Mouse (Mus musculus): ENCODE measurements at regions not wholly inside any gene's neighbourhood (a gene's known extent, or its start where the extent isn't known, plus 50 kb on each side); places are given as distances from the start of the nearest gene placed in this dataset.

- DNase-seq, result no peak
Measured at GRCm38 (mm10) chr10:26434586-26434985, 58.8 kb upstream of the L3mbtl3 start.

GRCm38 (mm10) chr10:26440720-26441119 lies 64.9 kb upstream of the L3mbtl3 start:
- no peak for DNase-seq

GRCm38 (mm10) chr10:26484311-26484710 lies 108.5 kb upstream of the L3mbtl3 start:
- DNase-seq, result no peak

- DNase-seq, result no peak
Measured at GRCm38 (mm10) chr10:26491351-26491750, 115.6 kb upstream of the L3mbtl3 start.

DNA sequence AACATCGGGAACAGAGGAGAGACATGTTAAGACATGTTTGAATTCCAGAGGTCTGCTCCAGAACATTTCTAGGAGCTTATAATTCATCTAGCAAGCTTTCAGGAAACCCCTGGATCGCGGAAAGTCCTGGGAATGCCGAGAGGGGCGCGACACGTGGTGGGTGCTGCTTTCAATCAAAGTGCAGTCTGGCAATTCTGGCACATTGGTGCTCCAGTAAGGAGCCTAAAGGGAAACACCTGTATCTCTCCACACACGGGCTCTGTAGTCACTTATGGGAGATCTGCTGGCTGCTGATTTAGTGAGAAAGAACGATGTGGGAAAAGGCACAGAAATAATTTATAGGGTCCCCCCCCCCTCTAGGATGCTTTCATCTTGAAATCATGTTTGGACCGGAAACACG lies 116.4 kb upstream of the L3mbtl3 start:
- no peak for DNase-seq

- no peak for DNase-seq
Measured at GRCm38 (mm10) chr10:26492856-26493484, 117.2 kb upstream of the L3mbtl3 start.

GRCm38 (mm10) chr10:26493801-26494200 lies 118.0 kb upstream of the L3mbtl3 start:
- no peak for DNase-seq

DNA sequence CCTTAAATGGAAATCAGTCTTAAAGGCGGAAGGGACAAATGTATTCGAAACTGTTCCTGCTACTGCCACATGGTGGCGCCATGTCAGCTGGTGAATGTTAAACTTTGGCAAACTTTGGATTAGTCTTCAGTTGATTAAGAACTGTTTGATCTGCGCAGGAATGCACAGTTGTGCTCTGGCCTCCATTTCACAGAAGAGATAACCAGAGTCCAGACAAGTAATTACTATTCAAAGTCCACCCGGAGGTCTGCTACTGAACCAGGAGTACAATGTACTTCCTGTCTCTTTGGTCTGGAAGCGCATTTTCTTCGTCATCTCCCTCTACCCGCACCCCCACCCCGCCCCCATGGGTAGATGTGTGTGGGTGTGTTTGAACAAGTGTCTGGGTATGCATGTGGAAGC lies 118.6 kb upstream of the L3mbtl3 start:
- DNase-seq, result peak in 1 of 2 experiments; percentile 4

- DNase-seq, result no peak
Measured at GRCm38 (mm10) chr10:26500265-26500935, 124.6 kb upstream of the L3mbtl3 start.

GRCm38 (mm10) chr10:26520879-26521278 lies 145.1 kb upstream of the L3mbtl3 start:
- no peak for DNase-seq

GRCm38 (mm10) chr10:26525848-26526546 lies 150.2 kb upstream of the L3mbtl3 start:
- no peak for DNase-seq

GRCm38 (mm10) chr10:26540189-26540588 lies 164.4 kb upstream of the L3mbtl3 start:
- no peak for DNase-seq

DNA sequence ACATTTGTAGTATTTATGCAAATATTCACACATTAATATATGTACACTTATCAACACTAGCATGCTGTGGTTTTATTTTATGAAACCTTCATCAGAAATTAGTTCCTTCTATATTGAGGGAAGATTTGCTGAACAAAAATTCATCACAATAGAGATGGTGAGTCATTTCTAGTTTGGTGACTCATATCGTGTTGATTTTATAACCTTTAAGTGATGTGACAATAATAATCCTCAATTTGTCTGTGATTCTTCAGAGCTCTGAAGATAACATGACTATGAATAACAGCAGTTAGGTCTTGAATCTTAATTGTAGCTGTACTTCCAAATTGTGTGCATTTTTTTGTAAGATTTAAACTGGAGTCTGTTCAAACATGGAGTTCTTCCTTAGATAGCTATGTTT lies 168.3 kb upstream of the L3mbtl3 start:
- DNase-seq, result no peak

DNA sequence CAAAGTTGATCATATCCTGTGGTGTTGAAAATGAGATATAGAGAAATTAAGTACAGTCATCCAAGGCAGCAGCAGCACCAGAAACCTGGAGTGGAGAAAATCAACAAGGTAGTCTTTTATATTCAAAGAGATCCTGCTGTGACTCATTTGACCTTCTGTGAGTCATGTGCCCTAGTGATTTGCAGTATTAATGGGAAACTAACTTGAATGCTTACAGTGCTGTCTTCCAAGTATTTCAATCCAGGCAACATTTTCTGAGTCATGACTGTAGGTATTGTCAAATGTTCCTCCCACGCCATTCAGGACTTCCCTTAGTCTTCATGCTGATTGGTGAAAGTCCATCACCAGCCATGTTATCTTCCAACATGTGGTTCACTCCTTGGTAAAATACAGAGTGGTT lies 169.0 kb upstream of the L3mbtl3 start:
- DNase-seq, result no peak

- no peak for DNase-seq
Measured at GRCm38 (mm10) chr10:26556246-26556645, 180.5 kb upstream of the L3mbtl3 start.

GRCm38 (mm10) chr10:26558118-26558517 lies 182.3 kb upstream of the L3mbtl3 start:
- DNase-seq, result no peak

DNA sequence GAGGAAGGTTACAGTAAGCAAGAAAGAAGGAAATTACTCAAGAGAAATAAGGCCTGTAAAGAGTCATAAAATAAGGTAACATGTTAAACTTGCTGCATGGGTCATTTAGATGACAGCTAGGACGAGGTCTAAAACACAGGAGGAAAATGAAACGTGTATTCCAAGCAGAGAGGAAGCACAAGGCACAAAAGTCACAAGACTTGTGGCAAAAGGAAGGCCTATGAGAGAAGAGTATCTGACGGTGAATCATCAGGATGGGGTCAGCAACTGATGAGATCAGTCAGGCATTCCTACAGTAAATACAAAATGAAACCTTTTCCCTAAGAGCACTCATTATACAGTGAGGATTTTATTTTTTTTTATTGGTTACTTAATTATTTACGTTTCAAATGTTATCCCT lies 183.6 kb upstream of the L3mbtl3 start:
- no peak for DNase-seq

- DNase-seq, result no peak
Measured at GRCm38 (mm10) chr10:26560456-26560855, 184.7 kb upstream of the L3mbtl3 start.

- peak; percentile 25 to 27 for DNase-seq
Measured at GRCm38 (mm10) chr10:26564462-26564861, 188.7 kb upstream of the L3mbtl3 start.

GRCm38 (mm10) chr10:26567613-26568012 lies 185.6 kb upstream of the Arhgap18 start:
- DNase-seq, result no peak

GRCm38 (mm10) chr10:26570468-26570867 lies 182.8 kb upstream of the Arhgap18 start:
- DNase-seq, result no peak

GRCm38 (mm10) chr10:26571377-26571776 lies 181.8 kb upstream of the Arhgap18 start:
- DNase-seq, result no peak

- DNase-seq, result no peak
Measured at GRCm38 (mm10) chr10:26576153-26576552, 177.1 kb upstream of the Arhgap18 start.

- DNase-seq, result no peak
Measured at GRCm38 (mm10) chr10:26577087-26577486, 176.1 kb upstream of the Arhgap18 start.
